In the genomic region with DNA sequence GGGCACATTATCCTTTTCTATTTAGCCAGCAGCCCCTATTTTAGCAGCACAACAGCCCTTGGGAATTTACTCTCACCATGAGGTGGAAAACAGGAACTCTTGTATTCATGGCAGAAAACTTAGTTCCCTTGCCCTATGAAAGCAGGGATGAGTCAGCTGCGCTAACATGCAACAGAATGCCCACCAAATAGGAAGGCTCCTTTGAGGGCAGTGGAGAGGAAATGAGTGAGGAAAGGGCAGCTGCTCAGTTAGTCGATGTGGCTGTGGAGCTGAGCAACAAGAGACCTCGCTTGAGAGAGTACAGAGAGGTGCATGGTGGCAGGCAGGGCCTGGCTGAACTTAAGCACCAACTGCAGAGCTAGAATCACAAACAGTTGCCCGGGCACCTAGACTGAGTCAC, we compare ENCODE assay signal across 12 mouse cellular contexts. TPM values are rescaled to one million over a fixed set of nuclear protein-coding genes. Genes with fewer than 3 reads are reported as not detected.
DNase-seq lines count a peak whose midpoint lies in the region; ATAC-seq and TF ChIP-seq lines count a peak whose summit lies in the region.
"Had no signal": no experiment of that assay in that cellular context is flagged by ENCODE, and none has a peak within 500 bp of the region (broad histone marks: within the 10 kb centered on the region; RNA-seq: fewer than 3 reads in every experiment).

No protein-coding gene starts in this region.

- no peak overlapping the region; the same call in 1 of the 2 replicates for H3K27ac ChIP-seq in heart, adult 2 months
- H3K27ac ChIP-seq in liver, embryonic 11.5 days (ENCODE audit: low read depth, low read length) = peak overlapping the region; percentile 55; the same call in 1 of the 2 replicates
- H3K27ac ChIP-seq in thymus, adult 2 months (ENCODE audit: control insufficient read depth, insufficient read depth, low read length) = no peak overlapping the region

- H3K36me3 ChIP-seq in heart, adult 2 months (ENCODE audit: control insufficient read depth, insufficient read depth, low read length) = peaks cover 7% of the 10 kb centered on the region
- H3K36me3 ChIP-seq in liver, embryonic 11.5 days (ENCODE audit: control insufficient read depth, insufficient read depth, low read length) = peaks cover 2% of the 10 kb centered on the region
- H3K36me3 ChIP-seq in thymus, adult 2 months (ENCODE audit: control insufficient read depth, insufficient read depth, low read length) = peaks cover 32% of the 10 kb centered on the region

- TF ChIP-seq CTCF in heart, adult 2 months (IDR thresholded peaks at IDR 0.05) = no peak
- no peak for TF ChIP-seq CTCF in thymus, adult 2 months (IDR thresholded peaks at IDR 0.05; ENCODE audit: borderline replicate concordance, control insufficient read depth, extremely low read depth, insufficient read depth, low read length, poor library complexity)

- H3K4me1 ChIP-seq in heart, adult 2 months (ENCODE audit: control insufficient read depth, insufficient read depth, low read length) = peaks cover 2% of the 10 kb centered on the region; the same call in 1 of the 2 replicates
- peaks cover 12% of the 10 kb centered on the region for H3K4me1 ChIP-seq in liver, embryonic 11.5 days (replicated peaks; ENCODE audit: control insufficient read depth, insufficient read depth, low read length)
- H3K4me1 ChIP-seq in thymus, adult 2 months (replicated peaks; ENCODE audit: control insufficient read depth, insufficient read depth, low read length) = no peaks in the 10 kb centered on the region

- no peaks in the 10 kb centered on the region for H3K9me3 ChIP-seq in liver, embryonic 11.5 days (ENCODE audit: control insufficient read depth, low read length)

- no peak for ATAC-seq in liver, embryonic 11.5 days (replicated peaks; ENCODE audit: low FRiP score)
- ATAC-seq in monocyte, adult 5-6 weeks (replicated peaks; ENCODE audit: insufficient number of reproducible peaks, low FRiP score, low TSS enrichment, poor library complexity, severe bottlenecking) = 0 out of 2 replicates have a peak, but pooled peaks have one; percentile 27

- 45% methylated on average over 4 of the region's 4 CpGs for WGBS in heart, adult 2 months
- 64% methylated on average over 4 of the region's 4 CpGs for WGBS in liver, embryonic 11.5 days
- 66% methylated on average over 4 of the region's 4 CpGs for WGBS in thymus, adult 2 months

- H3K79me2 ChIP-seq in heart, adult 2 months (replicated peaks; ENCODE audit: control insufficient read depth, insufficient read depth, low read length) = no peaks in the 10 kb centered on the region

- intact Hi-C loops in heart, adult 2 months (cut with DNase I) = no loop called here

- DNase-seq in heart, adult 11 months = peak; percentile 84
- no peak for DNase-seq in heart, adult 2 months
- peak; percentile 3 for DNase-seq in kidney, postnatal 14 days
- no peak for DNase-seq in kidney, adult 18-20 months
- DNase-seq in liver, embryonic 11.5 days (ENCODE audit: low spot score) = no peak
- DNase-seq in thymus, adult 2 months = no peak
- DNase-seq in layer of hippocampus, adult 11-12 months (ENCODE audit: low spot score) = no peak
- DNase-seq: cerebellum, adult 9-10 months; lung, adult 2 months; spleen, adult 18-20 months; thymus, postnatal 4 days had no signal

- H3K4me2 ChIP-seq in liver, embryonic 11.5 days = no peak overlapping the region

- TF ChIP-seq EP300 in heart, adult 2 months (IDR thresholded peaks at IDR 0.05; ENCODE audit: insufficient read depth, low read depth, low read length) = no peak

- H3K27me3 ChIP-seq in heart, adult 2 months (ENCODE audit: control insufficient read depth, insufficient read depth, low read length) = no peaks in the 10 kb centered on the region
- no peaks in the 10 kb centered on the region for H3K27me3 ChIP-seq in liver, embryonic 11.5 days (replicated peaks; ENCODE audit: control insufficient read depth, insufficient read depth, low read length)
- H3K27me3 ChIP-seq in thymus, adult 2 months (ENCODE audit: control insufficient read depth, insufficient read depth, low read length) = no peaks in the 10 kb centered on the region

- no peak for TF ChIP-seq POLR2A in heart, adult 2 months (IDR thresholded peaks at IDR 0.05; ENCODE audit: insufficient read depth, low read depth, low read length)
- no peak for TF ChIP-seq POLR2A in thymus, adult 2 months (IDR thresholded peaks at IDR 0.05; ENCODE audit: control insufficient read depth, extremely low read depth, insufficient read depth, low read length, poor library complexity)

- no peak overlapping the region for H3K4me3 ChIP-seq in heart, adult 2 months
- H3K4me3 ChIP-seq in liver, embryonic 11.5 days (ENCODE audit: low read depth, low read length) = no peak overlapping the region
- H3K4me3 ChIP-seq in thymus, adult 2 months (ENCODE audit: control insufficient read depth, insufficient read depth, low read length) = no peak overlapping the region

- H3K9ac ChIP-seq in heart, adult 2 months (ENCODE audit: low read depth, low read length) = no peak overlapping the region
- H3K9ac ChIP-seq in liver, embryonic 11.5 days (ENCODE audit: low read depth, low read length) = no peak overlapping the region

RNA-seq across cellular contexts. Expression of a gene that starts 36.6 kb away (rescaled TPM):
- total RNA-seq in heart, adult 2 months (2021) = 10 to 100 TPM; 15.4 to 17.0 TPM
- 12.3 and 16.4 TPM in 2 replicates for polyA plus RNA-seq in heart, adult 2 months (2012; rRNA removed)
- polyA plus RNA-seq in liver, embryonic 11.5 days (2014; fragmentation: Nextera tagmentation; extraction: Ambion mirVana) = 28.8 and 33.3 TPM in 2 replicates
- 30.5 to 73.2 TPM (median 47.8 TPM) in 3 replicates for total RNA-seq in monocyte, adult 5-6 weeks (2017)
- polyA plus RNA-seq in thymus, adult 2 months (2012; rRNA removed) = 133 and 137 TPM in 2 replicates

Comparison
In these comparisons a context has a peak if more than half of its experiments do, and no peak if none do; other contexts are left out.
1. DNase-seq: peak in heart, adult 11 months (single experiment) and kidney, postnatal 14 days (single experiment); none in heart, adult 2 months (0 of 2), kidney, adult 18-20 months (single experiment), liver, embryonic 11.5 days (single experiment), thymus, adult 2 months (single experiment) and layer of hippocampus, adult 11-12 months (single experiment).